Comparison of ENCODE assay signal across 12 mouse cellular contexts in the genomic region with DNA sequence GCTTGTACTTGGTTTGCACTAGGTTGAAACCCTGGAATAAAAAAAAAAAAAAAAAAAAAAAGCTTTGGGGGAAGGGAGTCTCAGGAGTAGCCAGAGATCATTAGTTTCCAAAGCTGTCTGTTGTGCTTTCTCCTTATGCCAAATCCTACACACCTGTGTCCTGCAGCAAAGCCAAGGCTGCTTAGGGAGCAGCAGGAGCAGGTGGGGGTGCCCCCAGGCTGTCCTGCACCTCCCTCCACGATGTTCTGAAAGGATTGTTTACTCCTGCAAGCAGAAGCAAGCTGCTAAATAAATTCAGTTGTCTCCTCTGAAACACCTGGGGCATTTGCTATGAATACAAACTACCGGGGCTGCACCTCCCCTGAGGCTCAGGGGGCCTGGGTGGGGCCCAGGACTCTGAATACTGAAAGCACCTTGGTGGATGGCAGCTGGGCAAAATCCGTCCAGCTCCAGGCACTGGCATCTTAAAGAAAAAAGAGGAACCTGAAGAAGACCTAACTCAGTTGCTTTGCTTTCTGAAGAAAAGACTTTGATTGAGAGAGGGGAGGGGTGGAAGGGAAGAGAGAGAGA.
DNase-seq lines count a peak whose midpoint lies in the region; ATAC-seq and TF ChIP-seq lines count a peak whose summit lies in the region.
"Had no signal": no experiment of that assay in that cellular context is flagged by ENCODE, and none has a peak within 500 bp of the region (broad histone marks: within the 10 kb centered on the region; RNA-seq: fewer than 3 reads in every experiment).

No protein-coding gene starts in this region.

- no peaks in the 10 kb centered on the region for H3K36me3 ChIP-seq in hindbrain, embryonic 14.5 days (replicated peaks; ENCODE audit: control insufficient read depth, insufficient read depth)
- H3K36me3 ChIP-seq in neural tube, embryonic 14.5 days (ENCODE audit: control insufficient read depth, insufficient read depth, low read length): no peaks in the 10 kb centered on the region
- H3K36me3 ChIP-seq in intestine, postnatal 0 days (ENCODE audit: control insufficient read depth, insufficient read depth): no peaks in the 10 kb centered on the region
- H3K36me3 ChIP-seq: liver, embryonic 12.5 days; stomach, embryonic 15.5 days had no signal

- H3K4me1 ChIP-seq in hindbrain, embryonic 14.5 days (replicated peaks; ENCODE audit: control insufficient read depth, insufficient read depth, low read length): peaks cover 10% of the 10 kb centered on the region; the same call in 1 of the 2 replicates
- H3K4me1 ChIP-seq in neural tube, embryonic 14.5 days (ENCODE audit: control insufficient read depth, insufficient read depth, low read length): peaks cover 17% of the 10 kb centered on the region
- no peaks in the 10 kb centered on the region for H3K4me1 ChIP-seq in intestine, postnatal 0 days (replicated peaks; ENCODE audit: control insufficient read depth, insufficient read depth, low read length)
- H3K4me1 ChIP-seq: liver, embryonic 12.5 days had no signal

- no peak overlapping the region for H3K4me3 ChIP-seq in layer of hippocampus, adult 2 months
- no peak overlapping the region for H3K4me3 ChIP-seq in hindbrain, embryonic 14.5 days (replicated peaks; ENCODE audit: low read length)
- no peak overlapping the region for H3K4me3 ChIP-seq in neural tube, embryonic 14.5 days (ENCODE audit: low read depth, low read length)
- H3K4me3 ChIP-seq in intestine, postnatal 0 days (ENCODE audit: low read depth, low read length): no peak overlapping the region
- H3K4me3 ChIP-seq: liver, embryonic 12.5 days; stomach, embryonic 15.5 days had no signal

- peak overlapping the region; percentile 55; the same call in 1 of the 2 replicates for H3K27ac ChIP-seq in layer of hippocampus, adult 2 months
- peak overlapping the region; percentile 75 for H3K27ac ChIP-seq in hindbrain, embryonic 14.5 days
- H3K27ac ChIP-seq in neural tube, embryonic 14.5 days (ENCODE audit: low read depth, low read length): peak overlapping the region; percentile 78
- H3K27ac ChIP-seq in intestine, postnatal 0 days (ENCODE audit: low read depth, low read length): no peak overlapping the region
- H3K27ac ChIP-seq: liver, embryonic 12.5 days; stomach, embryonic 15.5 days had no signal

- no peak for DNase-seq in layer of hippocampus, adult 2 months (ENCODE audit: low spot score in 2 of 2)
- DNase-seq in layer of hippocampus, postnatal 14 days (ENCODE audit: low spot score in 2 of 2): no peak
- peak; percentile 30 to 36 for DNase-seq in cerebellum, postnatal 25 days
- DNase-seq in hindbrain, embryonic 14.5 days (ENCODE audit: low spot score): no peak
- DNase-seq in thymus, postnatal 36 days: no peak
- no peak for DNase-seq in c-Kit-positive CD71-positive TER-119-positive erythroid progenitor cells, embryonic 14.5 days (ENCODE audit: low spot score)
- DNase-seq: gastrocnemius, postnatal 36 days; heart, postnatal 4 days had no signal

- H3K27me3 ChIP-seq in hindbrain, embryonic 14.5 days (ENCODE audit: control insufficient read depth, insufficient read depth, low read length): no peaks in the 10 kb centered on the region
- no peaks in the 10 kb centered on the region for H3K27me3 ChIP-seq in neural tube, embryonic 14.5 days (ENCODE audit: control insufficient read depth, insufficient read depth, low read length)
- no peaks in the 10 kb centered on the region for H3K27me3 ChIP-seq in intestine, postnatal 0 days (replicated peaks; ENCODE audit: control insufficient read depth, insufficient read depth, low read length)
- H3K27me3 ChIP-seq: liver, embryonic 12.5 days; stomach, embryonic 15.5 days had no signal

- WGBS in hindbrain, embryonic 14.5 days: 8% methylated on average over 3 of the region's 3 CpGs
- WGBS in neural tube, embryonic 14.5 days: 9% methylated on average over 3 of the region's 3 CpGs
- WGBS in intestine, postnatal 0 days: 30% methylated on average over 3 of the region's 3 CpGs

- H3K9me3 ChIP-seq in hindbrain, embryonic 14.5 days (ENCODE audit: control insufficient read depth, low read length): no peaks in the 10 kb centered on the region
- no peaks in the 10 kb centered on the region for H3K9me3 ChIP-seq in neural tube, embryonic 14.5 days (ENCODE audit: control insufficient read depth, low read length)
- H3K9me3 ChIP-seq in intestine, postnatal 0 days (ENCODE audit: control insufficient read depth): no peaks in the 10 kb centered on the region
- H3K9me3 ChIP-seq: liver, embryonic 12.5 days; stomach, embryonic 15.5 days had no signal

- no peak for TF ChIP-seq CTCF in layer of hippocampus, adult 2 months (conservative IDR thresholded peaks at IDR 0.05)
- no peak for TF ChIP-seq CTCF in intestine, postnatal 0 days (IDR thresholded peaks at IDR 0.05; ENCODE audit: low read depth)

- no peak for ATAC-seq in hindbrain, embryonic 14.5 days (ENCODE audit: low FRiP score)
- no peak for ATAC-seq in neural tube, embryonic 14.5 days (ENCODE audit: low read depth)
- no peak for ATAC-seq in intestine, postnatal 0 days
- ATAC-seq: liver, embryonic 12.5 days had no signal

- H3K4me2 ChIP-seq in hindbrain, embryonic 14.5 days (replicated peaks): no peak overlapping the region
- H3K4me2 ChIP-seq in neural tube, embryonic 14.5 days (ENCODE audit: low read depth, low read length): no peak overlapping the region
- H3K4me2 ChIP-seq in intestine, postnatal 0 days (replicated peaks; ENCODE audit: low read depth): no peak overlapping the region
- H3K4me2 ChIP-seq: liver, embryonic 12.5 days; stomach, embryonic 15.5 days had no signal

- H3K9ac ChIP-seq in hindbrain, embryonic 14.5 days: no peak overlapping the region
- no peak overlapping the region for H3K9ac ChIP-seq in neural tube, embryonic 14.5 days (replicated peaks; ENCODE audit: low read depth, low read length)
- no peak overlapping the region for H3K9ac ChIP-seq in intestine, postnatal 0 days (ENCODE audit: low read depth, low read length)
- H3K9ac ChIP-seq: liver, embryonic 12.5 days; stomach, embryonic 15.5 days had no signal

Comparison
In these comparisons a context has a peak if more than half of its experiments do, and no peak if none do; other contexts are left out.
1. DNase-seq: peak in cerebellum, postnatal 25 days (2 of 2); none in layer of hippocampus, adult 2 months (0 of 2), layer of hippocampus, postnatal 14 days (0 of 2), hindbrain, embryonic 14.5 days (single experiment), thymus, postnatal 36 days (0 of 2) and c-Kit-positive CD71-positive TER-119-positive erythroid progenitor cells, embryonic 14.5 days (single experiment).